Mouse (Mus musculus): Measurements from ENCODE around the gene Paip2b.
"Not testable (repeated sequence)": the region's sequence is repeated elsewhere in the genome, so short reads cannot be mapped to it uniquely, and the experiment has no call there.

The Paip2b gene

DNA sequence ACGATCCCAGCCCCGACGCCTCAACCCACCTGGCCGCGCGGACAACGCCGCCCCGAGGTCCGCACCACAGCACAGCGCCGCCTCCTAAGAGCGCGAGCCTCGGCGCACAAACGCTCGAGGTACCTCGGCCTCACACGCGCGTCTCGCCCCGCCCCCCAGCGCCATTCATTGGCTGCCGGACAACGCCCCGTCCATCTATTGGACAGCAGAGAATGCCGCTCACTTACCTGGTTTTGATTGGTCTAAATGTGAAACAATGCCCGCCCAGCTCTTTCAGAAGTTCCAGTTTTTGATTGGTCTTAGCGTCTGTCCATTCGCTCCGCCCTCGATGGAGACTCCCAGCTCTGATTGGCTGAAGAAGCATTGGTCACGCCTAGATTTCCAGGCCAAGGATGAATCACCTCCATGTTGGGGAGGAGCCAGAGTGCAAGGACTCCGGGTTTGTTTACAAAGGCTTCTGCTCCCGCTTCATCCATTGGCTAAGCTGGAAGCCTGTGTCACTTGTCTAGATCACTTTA is at the start of gene Paip2b:
Gene Paip2b, minus strand, starts transcription at position 136 of the 518 bp plus-strand sequence.
- DNase-seq (ENCODE audit: low spot score), result peak; percentile 99

- peak; percentile 73 for DNase-seq (ENCODE audit: low spot score)
These were observed 48.3 kb upstream of the Paip2b start for GRCm38 (mm10) chr6:83879815-83880214.

DNA sequence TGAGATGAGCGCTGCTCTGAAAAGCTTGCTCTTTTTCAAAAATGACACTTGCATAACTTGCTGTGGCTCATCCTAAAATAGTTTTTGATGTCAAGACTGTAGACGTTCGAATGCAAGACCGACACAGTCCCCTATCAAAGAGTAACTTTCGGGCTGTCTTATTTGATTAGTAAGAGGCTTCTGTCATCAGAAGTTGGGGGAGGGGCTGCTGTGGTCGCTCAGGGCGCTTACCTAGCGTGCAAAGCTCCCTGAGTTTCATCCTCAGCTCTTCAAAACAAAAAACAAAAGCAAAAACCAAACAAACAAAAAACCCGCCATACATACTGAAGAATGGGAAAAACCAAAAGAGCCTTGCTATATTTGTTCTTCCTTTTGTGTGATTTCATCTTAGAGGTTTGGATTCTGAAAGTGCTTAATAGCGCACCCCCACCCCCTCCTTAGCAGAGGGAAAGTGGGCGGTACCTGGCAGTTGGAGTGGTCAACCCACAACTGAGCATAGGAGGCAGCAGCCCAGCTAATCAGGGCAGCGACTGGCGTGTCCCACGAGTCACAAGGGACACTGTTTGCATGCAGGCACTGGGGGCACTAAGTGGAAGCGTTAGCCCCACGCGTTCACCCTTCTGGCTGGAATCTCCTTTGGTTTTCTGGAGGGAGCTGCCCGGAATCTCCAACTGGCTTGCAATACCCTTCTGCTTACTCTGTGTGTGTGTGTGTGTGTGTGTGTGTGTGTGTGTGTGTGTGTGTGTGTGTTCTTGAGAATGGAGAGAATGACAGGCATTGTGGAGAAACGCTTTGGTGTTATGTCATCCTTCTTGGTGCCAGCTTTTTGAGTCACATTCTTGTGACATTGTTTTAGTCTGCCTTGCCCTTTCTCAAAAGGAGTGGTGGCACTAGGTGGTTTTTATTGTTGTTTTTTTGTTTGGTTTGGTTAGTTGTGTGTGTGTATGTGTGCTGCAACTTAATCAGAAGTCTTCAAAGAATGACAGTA is 36.4 kb upstream of the Paip2b start:
- DNase-seq (ENCODE audit: low spot score), result no peak

DNA sequence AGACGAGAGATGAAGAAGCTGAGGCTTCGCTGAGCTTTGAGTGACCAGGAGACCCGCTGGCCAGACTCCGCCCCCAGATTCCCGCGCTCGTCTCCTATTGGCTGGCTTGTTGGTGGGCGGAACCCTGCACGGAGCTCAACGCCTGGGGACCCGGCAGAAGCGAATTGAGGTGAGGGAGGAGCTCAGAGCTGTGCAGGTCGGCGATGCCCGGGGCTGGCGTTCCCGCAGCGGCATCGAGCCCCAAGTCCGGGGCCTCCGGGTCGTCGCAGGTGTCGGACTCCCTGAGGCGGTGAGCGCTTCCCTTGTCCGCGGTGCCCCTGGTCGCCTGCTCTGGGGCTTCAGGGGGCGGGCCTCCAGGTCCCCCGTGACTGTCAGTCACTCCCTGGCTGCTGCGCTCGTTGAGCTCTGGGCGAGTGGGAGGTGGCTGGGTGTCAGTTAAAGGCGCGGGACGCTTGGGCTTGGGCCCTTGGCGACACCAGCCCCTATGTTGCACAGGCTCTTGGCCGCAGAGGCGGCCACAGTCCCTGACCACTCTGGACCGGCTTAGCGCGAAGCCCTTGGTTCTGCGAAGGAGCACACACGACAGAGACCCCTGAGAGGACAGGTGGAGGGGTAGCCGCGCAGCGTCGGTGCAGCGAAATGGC is 35.5 kb upstream of the Paip2b start, which contains the start of gene Zfp638:
Gene Zfp638, plus strand, starts transcription at position 156 of the 644 bp plus-strand sequence.
- DNase-seq (ENCODE audit: low spot score), result peak; percentile 92

- no peak for DNase-seq (ENCODE audit: low spot score)
These were observed 34.9 kb upstream of the Paip2b start for GRCm38 (mm10) chr6:83866423-83866822.

DNA sequence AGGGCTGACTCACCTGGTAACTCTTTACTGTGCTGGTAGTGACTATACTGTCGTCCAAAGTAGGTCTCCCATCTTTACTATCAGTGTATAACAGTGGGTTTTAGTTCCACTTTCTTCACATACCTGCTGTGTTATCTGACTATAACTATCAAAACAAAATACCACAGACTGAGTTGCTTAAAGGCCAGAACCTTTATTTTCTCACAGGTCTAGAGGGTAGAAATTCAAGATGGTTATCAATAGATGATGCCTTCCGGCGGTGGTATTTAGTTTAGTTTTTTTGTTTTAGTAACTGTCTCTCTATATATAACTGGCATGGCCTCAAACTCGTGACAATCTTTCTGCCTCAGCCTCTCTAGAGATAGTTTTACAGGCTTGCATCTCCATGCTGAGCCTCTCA is 32.0 kb upstream of the Paip2b start:
- DNase-seq (ENCODE audit: low spot score), result no peak

DNA sequence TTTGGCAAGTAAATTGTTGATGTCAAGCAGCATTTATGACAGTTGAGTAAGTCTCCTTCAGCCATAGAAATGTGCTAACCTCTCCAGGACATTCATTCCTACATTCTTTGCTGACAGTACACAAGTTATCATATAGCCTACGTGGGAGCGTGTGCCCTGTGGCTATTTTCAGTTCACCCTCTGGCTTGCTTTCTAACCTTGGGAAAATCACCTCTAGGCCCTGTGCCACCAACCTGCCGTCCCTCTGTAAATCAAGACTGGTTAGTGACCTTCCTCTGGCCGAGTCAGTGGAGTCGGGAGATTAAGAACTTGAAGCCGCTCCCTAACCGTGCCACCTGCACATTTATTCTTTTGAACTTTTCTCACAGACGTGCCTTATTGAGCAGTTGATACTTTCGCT is 28.5 kb upstream of the Paip2b start:
- DNase-seq (ENCODE audit: low spot score), result no peak

GRCm38 (mm10) chr6:83857476-83857875 is 25.9 kb upstream of the Paip2b start:
- DNase-seq (ENCODE audit: low spot score), result no peak

GRCm38 (mm10) chr6:83849446-83849845 is 17.9 kb upstream of the Paip2b start:
- DNase-seq (ENCODE audit: low spot score), result no peak

- no peak for DNase-seq (ENCODE audit: low spot score)
These were observed 14.6 kb upstream of the Paip2b start for GRCm38 (mm10) chr6:83846141-83846540.

DNA sequence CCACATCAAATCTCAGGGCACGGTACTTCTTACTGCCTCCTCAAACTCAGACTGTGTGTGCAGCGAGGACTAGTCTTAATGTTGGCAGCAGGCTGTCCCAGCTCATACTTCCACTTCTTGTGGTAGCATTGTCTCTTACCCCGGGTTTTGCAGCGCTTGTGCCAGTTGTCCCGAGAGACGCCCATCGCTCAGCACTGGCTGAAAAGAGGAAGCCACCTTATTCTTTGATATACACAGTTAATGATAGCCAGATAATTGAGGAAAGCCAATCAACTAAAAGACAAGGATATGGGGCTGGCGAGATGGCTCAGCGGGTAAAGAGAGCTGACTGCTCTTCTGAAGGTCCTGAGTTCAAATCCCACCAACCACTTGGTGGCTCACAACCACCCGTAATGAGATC is 13.4 kb upstream of the Paip2b start:
- DNase-seq (ENCODE audit: low spot score), result no peak

- no peak for DNase-seq (ENCODE audit: low spot score)
These were observed 8.5 kb upstream of the Paip2b start for GRCm38 (mm10) chr6:83840086-83840485.

GRCm38 (mm10) chr6:83838046-83838445 is 6.5 kb upstream of the Paip2b start:
- DNase-seq (ENCODE audit: low spot score), result no peak

- DNase-seq (ENCODE audit: low spot score), result no peak
These were observed 5.3 kb upstream of the Paip2b start for GRCm38 (mm10) chr6:83836826-83837225.

DNA sequence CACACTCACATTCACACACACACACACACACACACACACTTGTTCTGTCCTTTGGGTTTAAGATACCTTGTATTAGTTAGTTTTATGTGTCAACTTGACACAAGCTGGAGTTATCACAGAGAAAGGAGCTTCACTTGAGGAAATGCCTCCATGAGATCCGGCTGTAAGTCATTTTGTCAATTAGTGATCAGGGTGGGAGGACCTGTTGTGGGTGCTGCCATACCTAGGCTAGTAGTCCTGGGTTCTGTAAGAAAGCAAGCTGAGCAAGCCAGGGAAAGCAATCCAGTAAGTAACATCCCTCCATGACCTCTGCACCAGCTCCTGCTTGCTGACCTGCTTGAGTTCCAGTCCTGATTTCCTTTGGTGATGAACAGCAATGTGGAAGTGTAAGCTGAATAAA is 852 bp upstream of the Paip2b start:
- not testable (repeated sequence) for DNase-seq (ENCODE audit: low spot score)

DNA sequence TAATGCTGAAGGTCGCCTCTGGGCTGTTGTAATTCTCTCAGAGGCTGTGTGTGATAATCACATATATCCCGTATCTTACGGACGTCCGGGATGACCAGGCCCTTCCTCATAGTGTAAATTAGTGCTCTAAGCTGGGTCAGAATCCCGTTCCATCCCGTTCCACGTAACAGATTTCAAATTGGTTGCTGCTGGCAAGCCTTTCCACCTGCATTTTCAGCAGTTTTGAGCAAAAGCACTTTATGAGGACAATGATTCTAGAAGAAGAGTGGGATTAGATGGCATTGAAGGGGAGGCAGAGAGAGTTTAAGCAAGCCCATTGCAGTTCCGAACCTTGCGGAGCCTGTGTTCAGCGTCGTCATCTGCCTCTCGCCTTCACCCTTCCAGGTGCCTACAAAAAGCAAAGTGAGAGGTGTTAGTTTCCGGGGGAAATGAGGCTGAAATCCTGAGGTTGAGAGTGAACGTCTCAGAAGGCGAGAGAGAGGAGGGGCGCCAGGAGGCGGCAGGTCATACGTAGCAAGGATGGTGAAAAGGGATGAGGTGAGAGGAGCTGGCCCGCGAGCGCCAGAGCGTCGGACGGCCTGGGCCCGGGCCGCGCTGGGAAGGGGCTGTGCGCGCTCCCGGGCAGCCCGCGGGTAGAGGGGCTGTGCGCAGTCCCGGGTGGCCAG is 468 bp downstream of the Paip2b start:
- no peak for DNase-seq (ENCODE audit: low spot score)

GRCm38 (mm10) chr6:83821856-83822255 is 9.7 kb downstream of the Paip2b start:
- DNase-seq (ENCODE audit: low spot score), result no peak

GRCm38 (mm10) chr6:83820727-83821515 is 10.6 kb downstream of the Paip2b start:
- DNase-seq (ENCODE audit: low spot score), result no peak

GRCm38 (mm10) chr6:83818996-83819395 is 12.5 kb downstream of the Paip2b start:
- DNase-seq (ENCODE audit: low spot score), result no peak

DNA sequence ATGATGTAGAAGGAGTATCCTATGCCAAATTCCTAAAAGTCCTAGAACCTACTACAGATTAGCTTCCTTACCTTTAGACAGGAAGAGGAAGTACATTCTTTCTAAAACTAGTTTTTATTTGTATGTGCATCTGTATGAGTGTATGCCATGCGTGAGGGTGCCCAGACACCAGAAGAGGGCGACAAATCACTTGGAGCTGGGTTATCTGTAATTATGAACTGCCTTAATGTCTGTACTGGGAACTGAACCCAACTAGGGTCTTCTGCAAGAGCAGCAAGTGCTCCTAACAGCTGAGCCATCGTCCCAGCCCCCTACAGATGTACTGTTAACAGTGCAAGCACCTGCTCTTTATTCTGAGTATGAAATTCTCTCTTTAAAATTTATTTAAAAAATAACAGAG is 15.7 kb downstream of the Paip2b start:
- no peak for DNase-seq (ENCODE audit: low spot score)

- DNase-seq (ENCODE audit: low spot score), result no peak
These were observed 28.7 kb downstream of the Paip2b start for GRCm38 (mm10) chr6:83802846-83803245.

DNA sequence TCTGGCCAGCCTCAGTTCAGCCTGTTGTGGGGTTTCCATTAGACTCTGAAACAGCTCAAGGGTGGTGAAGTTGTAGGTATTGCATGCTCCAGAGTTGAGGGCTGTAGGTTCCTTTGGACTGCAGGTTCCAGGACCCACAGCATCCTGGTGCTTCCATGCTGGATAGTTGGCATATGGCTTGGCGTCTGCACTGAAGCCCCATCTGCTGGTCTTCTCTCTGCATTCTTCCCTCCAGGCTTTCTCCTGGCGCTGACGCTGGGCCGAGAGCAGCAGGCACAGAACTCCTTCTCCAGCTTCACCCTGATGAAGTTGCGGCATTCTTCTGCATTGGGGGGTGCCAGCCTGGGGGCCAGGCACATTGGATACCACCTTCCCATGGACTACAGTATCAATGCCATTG is 29.5 kb downstream of the Paip2b start:
- DNase-seq (ENCODE audit: low spot score), result no peak
